Mouse (Mus musculus) lung, embryonic 16.5 days (tissue): ENCODE measurements at regions not wholly inside any gene's neighbourhood (a gene's known extent, or its start where the extent isn't known, plus 50 kb on each side); places are given as distances from the start of the nearest gene placed in this dataset.
A peak's percentile ranks its signal among the peaks of the same experiment; 100 is the strongest.

ENCODE experiments used
- ATAC-seq: fragments of 200-750 bp; cut with Nextera tagmentation; 2 replicates; pipeline ENCODE4 v1.8.0; 2017; ENCODE audit warnings: low read depth, mild to moderate bottlenecking, moderate library complexity
- H3K27ac ChIP-seq: fragments of 300-500 bp; sonication (generic); 2 replicates; pipeline ENCODE4 v1.5.1; 2014; ENCODE audit warnings: mild to moderate bottlenecking, control low read depth, low read length
- H3K27me3 ChIP-seq: fragments of 300-500 bp; sonication (generic); 2 replicates; pipeline ENCODE4 v1.6.1; 2014; ENCODE audit warnings: low read depth, low read length, mixed read lengths; ENCODE audit not compliant: control insufficient read depth, insufficient read depth
- H3K36me3 ChIP-seq: fragments of 300-500 bp; sonication (generic); 2 replicates; pipeline ENCODE4 v1.6.1; 2014; ENCODE audit warnings: low read length; ENCODE audit not compliant: control insufficient read depth, insufficient read depth
- H3K4me1 ChIP-seq: fragments of 300-500 bp; sonication (generic); replicated peaks from 2 replicates; pipeline ENCODE4 v1.6.1; 2014; ENCODE audit warnings: low read length, mixed read lengths; ENCODE audit not compliant: control insufficient read depth, insufficient read depth
- H3K4me2 ChIP-seq: fragments of 300-500 bp; sonication (generic); 2 replicates; pipeline ENCODE4 v1.6.1; 2014; ENCODE audit warnings: low read depth, low read length, control low read depth
- H3K4me3 ChIP-seq: fragments of 300-500 bp; sonication (generic); 2 replicates; pipeline ENCODE4 v1.5.1; 2014; ENCODE audit warnings: mild to moderate bottlenecking, low read length, control low read depth
- H3K9ac ChIP-seq: fragments of 300-500 bp; sonication (generic); 2 replicates; pipeline ENCODE4 v1.6.1; 2014; ENCODE audit warnings: low read length, control low read depth
- H3K9me3 ChIP-seq: fragments of 300-500 bp; sonication (generic); 2 replicates; pipeline ENCODE4 v1.6.1; 2016; ENCODE audit warnings: low read length; ENCODE audit not compliant: control insufficient read depth
- WGBS: fragments of 180-500 bp; shearing (Covaris S2); extraction: QIAGEN DNeasy Blood & Tissue Kit; methylation state at CpG from one replicate; pipeline ENCODE4 v1.1.7; 2014; 5-methylcytosine and 5-hydroxymethylcytosine counted together

- H3K4me3 ChIP-seq = no peak overlapping the region
- no peak for ATAC-seq
- H3K4me1 ChIP-seq = no peaks in the 10 kb centered on the region
- no peaks in the 10 kb centered on the region for H3K9me3 ChIP-seq
- 57% methylated on average over 6 of the region's 6 CpGs for WGBS
- no peak overlapping the region for H3K9ac ChIP-seq
- peaks cover 3% of the 10 kb centered on the region; the same call in 1 of the 2 replicates for H3K27me3 ChIP-seq
- H3K4me2 ChIP-seq = no peak overlapping the region
- H3K27ac ChIP-seq = no peak overlapping the region
- H3K36me3 ChIP-seq = no peaks in the 10 kb centered on the region
Observed at GRCm38 (mm10) chr1:119194533-119194932, 141.1 kb upstream of the Gli2 start.

- H3K4me3 ChIP-seq = no peak overlapping the region
- no peaks in the 10 kb centered on the region for H3K36me3 ChIP-seq
- 0 out of 2 replicates have a peak, but pooled peaks cover 3% of the 10 kb centered on the region for H3K4me1 ChIP-seq
- no peaks in the 10 kb centered on the region for H3K9me3 ChIP-seq
- H3K4me2 ChIP-seq = no peak overlapping the region
- no peak overlapping the region for H3K9ac ChIP-seq
- peaks cover 9% of the 10 kb centered on the region; the same call in 1 of the 2 replicates for H3K27me3 ChIP-seq
- no peak for ATAC-seq
- no peak overlapping the region for H3K27ac ChIP-seq
- 53% methylated on average over 2 of the region's 2 CpGs for WGBS
Observed at GRCm38 (mm10) chr1:119191177-119191576, 137.8 kb upstream of the Gli2 start.

GRCm38 (mm10) chr1:119189461-119190066, 136.1 kb upstream of the Gli2 start:
- H3K27ac ChIP-seq = no peak overlapping the region
- H3K4me2 ChIP-seq = peak overlapping the region; percentile 42
- no peaks in the 10 kb centered on the region for H3K9me3 ChIP-seq
- peak overlapping the region; percentile 24 for H3K4me3 ChIP-seq
- no peak for ATAC-seq
- H3K9ac ChIP-seq = no peak overlapping the region
- H3K36me3 ChIP-seq = no peaks in the 10 kb centered on the region
- peaks cover 9% of the 10 kb centered on the region; the same call in 1 of the 2 replicates for H3K27me3 ChIP-seq
- WGBS = 2% methylated on average over 23 of the region's 23 CpGs
- H3K4me1 ChIP-seq = 0 out of 2 replicates have a peak, but pooled peaks cover 3% of the 10 kb centered on the region

- ATAC-seq = no peak
- Histone ChIP-seq H3K9ac (no peak overlapping the region), H3K27me3 (peaks cover 9% of the 10 kb centered on the region; the same call in 1 of the 2 replicates), H3K9me3 (no peaks in the 10 kb centered on the region), H3K36me3 (no peaks in the 10 kb centered on the region), H3K4me3 (no peak overlapping the region), H3K4me1 (0 out of 2 replicates have a peak, but pooled peaks cover 3% of the 10 kb centered on the region), H3K27ac (no peak overlapping the region), H3K4me2 (no peak overlapping the region)
- WGBS = 74% methylated on average over 2 of the region's 2 CpGs
Observed at GRCm38 (mm10) chr1:119187301-119187700, 133.9 kb upstream of the Gli2 start.

DNA sequence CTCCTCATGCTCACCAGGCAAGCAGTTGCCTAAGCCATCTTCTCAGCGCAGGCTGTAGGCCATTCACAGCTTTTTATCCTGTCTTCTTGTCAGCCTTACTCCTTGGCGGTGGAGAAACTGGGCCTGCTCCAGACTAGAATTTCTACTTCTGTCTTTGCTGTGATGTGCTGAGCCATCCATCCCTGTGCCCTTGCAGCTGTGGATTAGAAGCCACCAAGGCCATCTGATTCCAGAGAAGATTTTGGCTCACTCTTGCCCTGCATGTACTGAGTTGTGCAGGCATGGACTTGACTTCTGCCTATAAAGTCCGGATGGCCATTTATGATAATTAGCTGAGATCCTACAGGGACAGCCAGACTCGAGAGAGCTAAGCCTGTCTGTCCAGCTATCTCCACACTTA, 133.4 kb upstream of the Gli2 start:
- no peak overlapping the region for H3K9ac ChIP-seq
- 75% methylated on average over 4 of the region's 4 CpGs for WGBS
- no peak overlapping the region for H3K4me2 ChIP-seq
- no peak overlapping the region for H3K4me3 ChIP-seq
- no peak overlapping the region for H3K27ac ChIP-seq
- ATAC-seq = no peak
- peaks cover 9% of the 10 kb centered on the region; the same call in 1 of the 2 replicates for H3K27me3 ChIP-seq
- no peaks in the 10 kb centered on the region for H3K9me3 ChIP-seq
- no peaks in the 10 kb centered on the region for H3K36me3 ChIP-seq
- 0 out of 2 replicates have a peak, but pooled peaks cover 3% of the 10 kb centered on the region for H3K4me1 ChIP-seq

- Histone ChIP-seq H3K36me3 (no peaks in the 10 kb centered on the region), H3K4me1 (no peaks in the 10 kb centered on the region), H3K4me3 (no peak overlapping the region), H3K27me3 (no peaks in the 10 kb centered on the region; the same call in 1 of the 2 replicates), H3K4me2 (no peak overlapping the region), H3K9me3 (no peaks in the 10 kb centered on the region), H3K9ac (no peak overlapping the region), H3K27ac (no peak overlapping the region)
- no peak for ATAC-seq
- WGBS = 49% methylated on average over 17 of the region's 17 CpGs
Observed at GRCm38 (mm10) chr1:119183558-119184270, 130.3 kb upstream of the Gli2 start.

DNA sequence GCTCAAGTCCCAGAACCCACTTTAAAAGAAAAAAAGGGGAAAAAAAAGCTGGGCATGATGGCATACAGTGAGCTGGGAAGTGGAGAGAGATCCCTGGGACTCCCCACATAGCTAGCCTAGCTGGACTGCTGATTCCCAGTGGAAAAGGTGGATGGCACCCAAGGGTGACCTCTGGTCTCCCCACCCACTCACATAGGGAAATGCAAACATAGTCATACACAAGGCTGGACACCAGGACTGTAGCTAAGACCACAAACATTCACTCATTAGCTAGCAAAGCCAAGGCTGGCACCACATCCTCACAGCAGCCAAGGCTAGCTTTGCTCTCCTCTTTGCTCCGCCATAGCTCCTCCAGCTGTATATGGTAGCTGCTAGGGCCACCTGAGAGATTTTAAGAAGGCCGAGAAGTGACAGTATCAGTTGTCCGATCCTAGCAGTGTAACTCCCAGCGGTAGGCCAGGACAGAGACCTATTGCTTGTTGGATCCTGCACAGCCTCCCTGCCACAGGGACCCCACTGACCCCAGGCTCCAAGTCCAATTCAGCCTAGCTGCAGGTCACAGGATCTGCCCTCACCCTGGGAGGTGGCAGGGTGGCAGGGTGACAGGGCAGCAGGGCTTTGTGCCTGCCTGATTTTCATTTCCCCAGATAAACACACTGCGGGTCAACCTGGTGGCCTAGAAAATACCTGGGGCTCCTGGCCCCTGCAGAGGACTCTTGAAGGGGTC, 119.8 kb upstream of the Gli2 start:
- Histone ChIP-seq H3K9ac (no peak overlapping the region), H3K4me1 (no peaks in the 10 kb centered on the region), H3K27ac (no peak overlapping the region), H3K4me3 (no peak overlapping the region), H3K36me3 (no peaks in the 10 kb centered on the region), H3K27me3 (no peaks in the 10 kb centered on the region), H3K4me2 (no peak overlapping the region), H3K9me3 (no peaks in the 10 kb centered on the region)
- ATAC-seq = no peak
- 74% methylated on average over 5 of the region's 5 CpGs for WGBS

DNA sequence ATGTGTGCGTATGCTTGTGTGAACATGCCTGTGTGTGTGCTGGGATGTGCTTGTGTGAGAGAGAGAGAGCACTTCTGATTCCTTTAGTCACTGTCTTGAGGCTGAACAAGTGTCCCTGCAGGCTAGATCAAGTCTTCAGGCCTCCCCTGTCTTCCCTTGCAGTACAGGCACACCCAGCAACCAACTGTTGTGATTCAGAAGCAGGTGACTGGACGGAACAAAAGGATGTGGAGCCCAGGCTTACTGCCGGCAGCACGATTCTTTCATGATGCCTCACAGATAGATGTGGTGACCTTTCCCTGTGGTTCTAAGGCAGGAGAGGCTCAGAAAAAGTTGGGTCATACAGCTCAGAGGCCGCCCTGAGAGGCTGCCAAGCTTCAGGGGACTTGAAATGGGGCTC, 114.0 kb upstream of the Gli2 start:
- 69% methylated on average over 5 of the region's 5 CpGs for WGBS
- H3K9me3 ChIP-seq = no peaks in the 10 kb centered on the region
- ATAC-seq = no peak
- H3K4me2 ChIP-seq = no peak overlapping the region
- H3K27me3 ChIP-seq = no peaks in the 10 kb centered on the region
- H3K4me1 ChIP-seq = no peaks in the 10 kb centered on the region
- no peak overlapping the region for H3K4me3 ChIP-seq
- no peaks in the 10 kb centered on the region for H3K36me3 ChIP-seq
- no peak overlapping the region for H3K9ac ChIP-seq
- H3K27ac ChIP-seq = no peak overlapping the region

DNA sequence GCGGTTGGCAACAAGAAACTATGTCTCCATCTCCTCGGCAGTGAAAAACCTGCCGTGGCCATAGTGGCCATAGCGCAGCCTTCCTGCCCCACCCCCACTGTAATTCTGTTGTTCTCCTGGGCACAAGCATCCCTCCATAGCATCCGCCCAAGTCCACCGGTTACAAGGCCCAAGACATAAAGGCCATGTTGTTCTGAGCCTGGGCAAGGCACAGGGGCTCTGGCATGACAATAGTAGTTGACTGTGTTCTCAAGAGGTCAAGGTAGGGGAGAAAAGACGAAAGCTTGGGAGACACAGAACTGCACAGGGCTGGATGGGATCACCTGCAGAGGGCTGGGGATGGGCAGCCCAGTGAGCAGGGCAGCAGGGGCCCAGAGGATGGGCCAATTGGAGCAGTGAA, 112.9 kb upstream of the Gli2 start:
- H3K4me2 ChIP-seq = no peak overlapping the region
- ATAC-seq = no peak
- 81% methylated on average over 7 of the region's 7 CpGs for WGBS

More for the DNA sequence above, 112.9 kb upstream of the Gli2 start:
- Histone ChIP-seq H3K9me3 (no peaks in the 10 kb centered on the region), H3K27ac (no peak overlapping the region), H3K4me1 (no peaks in the 10 kb centered on the region), H3K9ac (no peak overlapping the region), H3K4me3 (no peak overlapping the region), H3K36me3 (no peaks in the 10 kb centered on the region), H3K27me3 (no peaks in the 10 kb centered on the region)
